Mouse (Mus musculus) heart, adult 18-20 months (tissue): ENCODE measurements around the gene Trub2. TPM values are rescaled to one million over a fixed set of nuclear protein-coding genes. Genes with fewer than 3 reads are reported as not detected.
A peak's percentile ranks its signal among the peaks of the same experiment; 100 is the strongest.

Source experiments
- DNase-seq, 2 experiments: peaks; one replicate each; pipeline ENCODE4 v3.0.0; 2021 to 2022; ENCODE audit warnings: mixed read lengths in 1 of 2
- long read RNA-seq, 2 experiments: library from polyadenylated mRNA; stranded (forward); transcript quantifications; one replicate each; pipeline ENCODE4 v2.0.0; 2021
- total RNA-seq, 2 experiments: library from RNA; stranded (reverse); gene quantifications; 2 replicates each; pipeline ENCODE4 v1.2.3; 2021

Trub2 gene
- total RNA-seq: 10 to 100 TPM; 31.6 to 42.1 TPM
- long read RNA-seq, experiment 1, transcript Trub2-201 (8 exons, 3,408 nt): major isoform, 8 of 23 reads
- long read RNA-seq, experiment 1, partial matches to known transcripts: 3 of 23 reads
- long read RNA-seq, experiment 1, other reads (novel, unspliced or antisense): 11 of 23 reads
- long read RNA-seq, experiment 2, partial matches to known transcripts: 0 of 11 reads
- long read RNA-seq, experiment 2, other reads (novel, unspliced or antisense): 8 of 11 reads

DNA sequence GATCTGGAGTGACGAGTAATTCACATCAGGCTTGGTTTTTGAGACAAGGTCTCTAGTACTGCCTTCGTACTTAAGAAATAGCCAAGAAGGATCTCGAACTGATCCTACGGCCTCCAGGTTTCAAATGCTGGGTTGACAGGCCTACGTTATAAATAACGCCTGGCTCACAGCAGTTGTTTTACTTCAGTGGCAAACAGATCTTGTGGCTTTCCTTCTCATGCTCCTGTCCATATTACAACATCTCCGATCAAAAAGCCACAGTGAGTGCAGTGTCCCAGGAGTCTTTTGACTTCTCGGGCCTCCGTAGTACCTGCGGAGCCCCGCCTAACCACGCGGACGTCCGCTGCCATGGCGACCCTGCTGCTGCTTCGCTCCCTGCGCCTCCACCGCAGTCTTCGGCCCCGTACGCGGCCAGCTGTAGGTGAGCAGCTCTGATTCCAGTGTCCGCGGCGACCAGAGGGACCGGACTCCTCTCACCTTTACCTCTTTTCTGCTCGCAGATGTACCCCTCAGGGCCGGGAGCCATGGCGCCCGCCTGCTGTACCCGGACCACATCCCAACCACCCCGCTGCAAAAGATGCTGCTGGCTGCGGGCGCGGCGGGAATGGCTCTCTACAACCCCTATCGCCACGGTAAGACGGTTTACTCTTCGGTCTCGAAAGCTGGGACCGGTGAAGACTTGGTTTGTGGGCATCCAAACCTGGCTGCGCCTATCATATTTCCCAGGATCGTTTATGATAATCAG lies at the start of gene Trub2:
Trub2 (minus strand) TSS at position 566 of the 745 bp plus-strand sequence.
- DNase-seq: peak; percentile 89 to 90

GRCm38 (mm10) chr2:29835391-29835899 lies 47.1 kb upstream of the Trub2 start:
- no peak for DNase-seq

GRCm38 (mm10) chr2:29833796-29834195 lies 45.5 kb upstream of the Trub2 start:
- DNase-seq: no peak

DNA sequence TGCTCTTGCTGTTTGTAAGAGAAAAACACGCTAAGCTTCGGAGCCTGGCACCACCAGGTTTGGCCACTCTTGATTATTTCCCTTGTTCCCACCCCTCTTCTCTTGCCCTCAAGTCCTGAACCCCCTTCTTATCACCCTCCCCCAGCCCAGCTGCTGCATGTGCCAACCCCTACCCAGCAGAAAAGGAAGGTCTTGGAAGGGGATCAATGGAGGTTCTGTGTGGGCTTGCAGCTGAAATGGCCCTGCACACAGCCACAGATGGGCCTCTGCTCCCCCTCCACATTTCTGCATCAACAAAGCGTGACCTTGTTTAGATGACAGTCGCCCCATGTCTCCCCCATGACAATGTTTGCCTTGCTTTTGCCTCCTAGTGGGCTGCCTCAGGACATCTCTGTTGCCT lies 42.8 kb upstream of the Trub2 start:
- DNase-seq: no peak

GRCm38 (mm10) chr2:29827709-29828024 lies 39.4 kb upstream of the Trub2 start:
- no peak for DNase-seq

GRCm38 (mm10) chr2:29826926-29827708 lies 38.8 kb upstream of the Trub2 start:
- DNase-seq: peak; percentile 98

- no peak for DNase-seq
Measured at GRCm38 (mm10) chr2:29826318-29826925, 38.1 kb upstream of the Trub2 start.

DNA sequence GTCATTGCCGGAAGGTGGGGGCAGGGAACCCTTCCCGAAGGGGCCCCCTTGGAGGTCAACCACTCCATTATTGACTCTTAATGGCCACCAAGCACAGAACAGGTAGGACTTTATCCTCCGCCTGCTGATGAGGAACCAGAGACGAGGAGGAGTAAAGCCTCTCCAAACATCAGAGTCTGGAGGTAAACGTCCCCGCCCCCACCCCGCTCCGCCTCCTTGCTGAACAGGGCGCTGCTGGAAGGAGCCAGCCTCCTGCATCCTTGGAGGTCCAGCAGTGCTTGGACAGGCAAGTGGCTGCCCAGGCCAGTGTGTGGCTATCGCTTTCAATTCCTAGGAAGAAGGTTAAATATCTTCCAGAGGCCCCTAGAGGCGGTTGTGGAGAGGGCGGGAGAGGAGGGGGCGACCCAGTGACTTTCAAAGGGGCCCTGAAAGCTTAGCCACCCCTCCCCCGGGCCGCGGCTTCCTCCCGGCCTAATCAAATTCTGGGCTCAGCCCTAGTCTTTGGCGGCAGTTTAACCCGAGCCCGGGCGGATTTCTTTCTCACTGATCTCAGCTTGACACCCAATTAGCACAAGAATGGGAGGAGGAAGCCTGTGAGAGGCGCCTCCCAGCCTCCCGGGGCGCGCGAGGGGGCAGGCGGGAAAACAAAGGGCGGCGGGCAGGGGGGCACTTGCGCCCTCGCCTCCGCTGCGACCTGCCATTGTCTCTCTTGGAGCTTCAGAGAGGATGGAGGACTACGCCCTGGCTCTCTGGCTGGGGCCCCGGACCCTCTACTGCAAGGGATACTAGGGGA lies 31.9 kb upstream of the Trub2 start, which contains the start of gene Urm1:
Urm1 (plus strand) TSS at position 51 of the 793 bp plus-strand sequence.
- peak; percentile 68 to 70 for DNase-seq

DNA sequence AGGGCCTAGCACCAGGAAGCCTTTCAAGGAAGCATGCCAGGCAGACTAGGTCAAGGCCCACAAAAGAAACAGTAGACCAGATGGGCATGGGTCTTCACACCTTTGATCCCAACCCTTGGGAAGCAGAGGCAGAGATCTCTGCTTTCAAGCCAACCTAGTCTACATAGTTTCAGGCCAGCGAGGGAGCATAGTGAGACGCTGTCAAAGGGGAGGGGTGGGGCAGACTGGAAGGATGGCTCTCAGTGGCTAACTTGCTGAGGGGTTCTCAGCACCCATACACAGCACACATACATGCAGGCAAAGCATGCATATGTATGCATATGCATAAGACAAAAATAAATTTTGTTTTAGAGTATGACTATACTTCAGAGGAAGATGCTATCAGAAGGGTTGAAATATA lies 31.1 kb upstream of the Trub2 start:
- DNase-seq: no peak

GRCm38 (mm10) chr2:29817426-29818232 lies 29.3 kb upstream of the Trub2 start:
- DNase-seq: peak; percentile 82 to 89

DNA sequence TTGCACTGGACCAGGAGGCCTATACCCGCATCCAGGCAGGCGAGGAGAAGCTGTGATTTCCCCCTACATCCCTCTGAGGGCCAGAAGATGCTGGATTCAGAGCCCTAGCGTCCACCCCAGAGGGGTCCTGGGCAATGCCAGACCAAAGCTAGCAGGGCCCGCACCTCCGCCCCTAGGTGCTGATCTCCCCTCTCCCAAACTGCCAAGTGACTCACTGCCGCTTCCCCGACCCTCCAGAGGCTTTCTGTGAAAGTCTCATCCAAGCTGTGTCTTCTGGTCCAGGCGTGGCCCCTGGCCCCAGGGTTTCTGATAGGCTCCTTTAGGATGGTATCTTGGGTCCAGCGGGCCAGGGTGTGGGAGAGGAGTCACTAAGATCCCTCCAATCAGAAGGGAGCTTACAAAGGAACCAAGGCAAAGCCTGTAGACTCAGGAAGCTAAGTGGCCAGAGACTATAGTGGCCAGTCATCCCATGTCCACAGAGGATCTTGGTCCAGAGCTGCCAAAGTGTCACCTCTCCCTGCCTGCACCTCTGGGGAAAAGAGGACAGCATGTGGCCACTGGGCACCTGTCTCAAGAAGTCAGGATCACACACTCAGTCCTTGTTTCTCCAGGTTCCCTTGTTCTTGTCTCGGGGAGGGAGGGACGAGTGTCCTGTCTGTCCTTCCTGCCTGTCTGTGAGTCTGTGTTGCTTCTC lies 27.5 kb upstream of the Trub2 start:
- DNase-seq: no peak

- DNase-seq: no peak
Measured at GRCm38 (mm10) chr2:29803400-29803831, 15.1 kb upstream of the Trub2 start.

DNA sequence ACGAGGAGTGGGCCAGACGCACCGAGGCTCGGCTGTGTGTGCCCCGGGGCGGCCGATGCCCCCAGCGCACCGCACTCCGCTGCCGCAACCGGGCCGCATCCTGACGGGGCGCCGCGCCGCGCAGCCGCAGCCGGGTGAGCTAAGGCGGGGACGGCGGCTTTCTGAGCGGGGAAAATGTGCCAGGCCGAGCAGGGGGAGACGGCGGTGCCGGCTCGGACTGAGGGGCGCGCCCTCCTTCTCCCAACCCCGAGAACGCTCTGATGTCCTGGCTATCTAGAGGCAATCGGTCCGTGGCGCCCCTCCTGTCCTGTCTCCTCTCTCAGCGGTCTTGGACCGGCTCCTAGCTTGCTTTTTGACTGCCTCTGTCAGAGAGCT lies 14.5 kb upstream of the Trub2 start:
- DNase-seq: no peak

DNA sequence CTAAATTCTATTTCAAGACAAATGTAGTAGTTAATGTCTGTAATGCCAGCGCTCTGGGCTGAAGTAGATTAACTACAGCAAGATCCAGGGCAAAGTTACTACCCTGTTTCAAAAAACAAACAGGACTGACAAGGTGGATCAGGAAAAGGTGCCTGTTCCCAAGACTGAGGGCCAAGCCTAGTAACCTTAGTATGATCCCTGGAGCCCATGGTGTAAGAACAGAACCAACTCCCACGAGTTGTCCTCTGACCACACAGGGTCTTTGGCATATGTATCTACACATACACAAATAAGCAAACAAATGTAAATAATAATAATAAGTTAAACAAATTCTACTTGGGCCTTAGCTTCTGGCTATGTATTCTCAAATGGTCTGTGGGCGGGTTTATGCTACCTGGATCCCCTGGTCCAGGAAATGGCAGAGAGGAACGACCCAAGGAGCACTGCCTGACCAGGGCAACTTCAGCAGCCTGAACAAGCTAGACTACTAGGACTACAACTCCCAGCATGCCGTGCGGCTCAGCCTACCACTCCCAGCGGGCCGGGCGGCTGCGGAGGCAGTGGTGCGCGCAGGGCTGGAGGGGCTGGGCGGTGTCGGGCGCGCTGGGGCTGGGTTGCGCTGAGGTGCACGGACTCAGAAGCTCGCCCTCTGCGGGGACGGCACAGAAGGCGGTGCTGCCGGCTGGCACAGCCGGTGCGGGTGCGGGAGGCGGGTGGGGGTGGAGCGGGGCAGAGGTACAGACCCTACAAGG lies 13.9 kb upstream of the Trub2 start, which contains the start of gene Slc27a4:
Slc27a4 (plus strand) TSS at position 560 of the 752 bp plus-strand sequence.
- DNase-seq: peak; percentile 97 to 99

DNA sequence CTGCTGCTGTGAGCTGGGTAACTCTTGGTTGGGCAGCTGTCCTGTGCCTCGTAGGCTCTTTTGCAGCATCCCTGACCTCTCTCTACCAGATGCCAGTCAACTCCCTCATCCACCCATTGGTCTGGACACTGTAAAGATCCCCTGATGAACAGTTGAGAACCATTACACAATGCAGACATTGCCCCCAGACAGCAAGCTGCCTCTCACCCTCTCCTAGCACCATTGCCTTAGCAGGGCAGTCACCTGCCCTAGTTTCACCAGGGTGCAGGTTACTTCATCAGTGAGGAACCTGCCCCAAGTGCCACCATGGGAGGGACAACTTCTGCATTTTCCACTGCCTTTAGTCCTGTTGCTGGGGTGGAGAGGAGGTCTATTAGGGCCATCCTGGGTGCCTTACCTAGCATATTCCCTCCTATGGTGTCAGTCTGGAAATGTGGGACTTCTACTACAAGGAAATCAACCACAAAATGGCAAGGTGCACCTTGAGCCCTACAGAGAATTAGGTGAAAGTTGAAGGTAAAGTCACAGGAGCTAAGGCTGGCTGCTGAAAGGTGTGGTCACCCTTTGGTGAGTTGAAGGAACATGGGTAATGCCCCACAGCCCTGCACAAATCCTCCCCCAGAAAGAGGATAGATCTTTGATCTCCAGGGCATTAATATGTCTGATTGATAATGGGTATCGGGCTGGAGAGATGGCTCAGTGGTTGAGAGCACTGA lies 4.6 kb upstream of the Trub2 start:
- DNase-seq: no peak

DNA sequence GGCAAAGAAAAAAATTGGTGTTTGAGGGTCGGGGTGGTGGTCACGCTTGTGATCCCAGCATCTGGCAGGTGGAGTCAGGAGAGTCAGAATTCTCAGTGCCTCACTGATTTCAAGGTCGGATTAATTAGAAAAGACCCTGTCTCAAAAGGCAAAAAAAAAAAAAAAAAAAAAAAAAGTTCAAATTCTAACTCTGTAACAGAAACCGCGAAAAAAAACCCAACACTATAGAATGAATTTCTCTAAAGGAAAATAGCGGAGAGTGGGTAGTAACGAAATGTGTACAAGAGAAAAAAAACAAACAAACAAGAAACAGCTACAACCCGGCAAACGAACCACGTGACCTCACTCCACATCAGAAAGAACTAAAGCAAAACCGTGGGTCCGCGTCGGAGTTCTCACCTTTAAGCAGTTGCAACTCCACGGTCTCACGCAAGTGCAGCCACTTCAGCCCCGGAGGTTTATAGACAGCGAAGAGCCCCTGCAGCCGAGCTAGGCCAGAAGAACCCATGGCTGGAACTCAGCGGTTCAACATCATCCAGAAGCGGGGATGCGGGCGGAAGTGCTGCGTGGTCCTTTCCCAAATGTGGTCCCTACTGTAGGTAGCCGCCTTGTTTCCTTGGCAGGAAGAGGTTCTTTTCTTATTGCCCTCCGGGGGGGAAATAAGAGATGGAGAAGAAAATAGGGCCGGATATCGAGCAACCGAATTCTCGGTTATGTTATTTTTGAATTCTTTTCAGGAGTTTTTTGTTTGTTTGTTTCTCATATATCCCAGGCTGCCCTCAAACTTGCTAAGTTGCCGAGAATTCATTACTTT lies 991 bp downstream of the Trub2 start, which contains the start of gene Coq4:
Coq4 (plus strand) TSS at position 390 of the 814 bp plus-strand sequence.
- DNase-seq: peak; percentile 94

GRCm38 (mm10) chr2:29784290-29784689 lies 4.0 kb downstream of the Trub2 start:
- no peak for DNase-seq
